Mouse (Mus musculus): ENCODE data around the gene Gm17455.

DNA sequence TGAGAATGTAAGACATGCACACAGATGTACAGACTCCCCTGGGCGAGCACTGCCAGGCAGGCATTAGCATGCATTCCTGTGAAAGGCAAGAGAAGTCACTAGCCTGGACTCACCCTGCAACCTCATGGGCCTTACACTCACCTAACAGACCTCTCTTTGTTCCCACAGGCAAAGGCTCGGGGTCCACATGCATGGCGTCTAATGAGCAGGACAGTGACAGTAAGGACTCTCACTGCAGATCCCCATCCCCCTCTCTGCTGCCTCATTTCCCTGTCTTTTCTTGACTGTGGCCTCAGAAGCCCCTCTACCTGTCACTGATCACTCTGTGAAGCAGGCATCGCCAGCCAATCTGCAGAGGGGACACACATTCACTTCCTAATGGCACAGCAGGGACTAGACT is 40.8 kb upstream of the Gm17455 start:
- TF ChIP-seq MAFK (IDR thresholded peaks at IDR 0.05; ENCODE audit: insufficient read depth, low read depth, low read length) (no peak), ZNF384 (IDR thresholded peaks at IDR 0.05; ENCODE audit: low read depth, low read length) (no peak), CHD2 (IDR thresholded peaks at IDR 0.05; ENCODE audit: low read depth, low read length) (no peak), HCFC1 (IDR thresholded peaks at IDR 0.05; ENCODE audit: borderline replicate concordance, insufficient read depth, low read length) (no peak)
